12 mouse cellular contexts compared by ENCODE assay signal in the genomic region with DNA sequence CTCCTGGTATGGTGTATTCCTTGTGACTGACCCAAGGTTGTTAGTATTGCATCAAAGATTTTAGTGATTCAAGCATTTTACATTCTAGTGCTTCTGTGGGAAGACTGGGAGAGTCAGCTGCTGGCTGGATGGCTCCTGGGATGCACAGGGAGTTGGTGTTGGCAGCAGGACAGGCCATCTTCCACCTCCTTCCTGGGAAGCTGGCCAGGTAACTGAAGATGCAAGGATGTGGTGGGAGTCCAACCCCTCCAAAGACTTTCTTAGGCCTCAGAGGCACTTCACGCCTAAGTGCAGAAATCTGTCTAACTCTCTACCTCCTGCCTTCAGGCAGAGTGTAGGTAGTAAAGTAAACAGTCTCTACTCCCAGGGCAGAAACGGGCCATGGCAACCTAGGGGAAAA.
"Had no signal": no experiment of that assay in that cellular context is flagged by ENCODE, and none has a peak within 500 bp of the region (broad histone marks: within the 10 kb centered on the region; RNA-seq: fewer than 3 reads in every experiment).

No protein-coding gene starts in this region.

- ATAC-seq: intestine, postnatal 0 days; midbrain, embryonic 15.5 days had no signal

- DNase-seq: kidney, adult 2 months; kidney, postnatal 25 days; layer of hippocampus, postnatal 36 days; liver, embryonic 13.5 days; lung, adult 2 months; lung, postnatal 14 days; lung, postnatal 4 days; spleen, adult 18-20 months; thymus, adult 18-20 months; thymus, postnatal 36 days had no signal
